In genomic region chr1:165738985-165739384, GRCm38 (mm10) we compare ENCODE assay signal across 23 mouse cellular contexts.
"Had no signal": no experiment of that assay in that cellular context is flagged by ENCODE, and none has a peak within 500 bp of the region (broad histone marks: within the 10 kb centered on the region; RNA-seq: fewer than 3 reads in every experiment).

No protein-coding gene starts in this region.

- ATAC-seq: hindbrain, postnatal 0 days; intestine, embryonic 16.5 days; liver, embryonic 12.5 days had no signal

- H3K4me2 ChIP-seq: heart, embryonic 11.5 days; heart, embryonic 13.5 days; heart, embryonic 15.5 days; hindbrain, embryonic 13.5 days; hindbrain, embryonic 15.5 days; limb, embryonic 13.5 days; limb, embryonic 15.5 days; liver, embryonic 12.5 days had no signal

- H3K4me3 ChIP-seq: heart, embryonic 13.5 days; heart, embryonic 15.5 days; hindbrain, embryonic 13.5 days; hindbrain, embryonic 15.5 days; limb, embryonic 13.5 days; limb, embryonic 15.5 days; liver, embryonic 12.5 days had no signal

- H3K4me1 ChIP-seq: hindbrain, embryonic 13.5 days; limb, embryonic 13.5 days; limb, embryonic 15.5 days had no signal

- H3K27ac ChIP-seq: heart, embryonic 13.5 days; heart, embryonic 15.5 days; hindbrain, embryonic 13.5 days; hindbrain, embryonic 15.5 days; hindbrain, postnatal 0 days; limb, embryonic 13.5 days; limb, embryonic 15.5 days; liver, embryonic 12.5 days; liver, embryonic 14.5 days had no signal

- H3K27me3 ChIP-seq: heart, embryonic 13.5 days; heart, embryonic 15.5 days; hindbrain, embryonic 13.5 days; limb, embryonic 15.5 days had no signal

- H3K9me3 ChIP-seq: heart, embryonic 13.5 days; heart, embryonic 15.5 days; hindbrain, embryonic 13.5 days; hindbrain, embryonic 15.5 days; limb, embryonic 13.5 days; limb, embryonic 15.5 days; liver, embryonic 12.5 days had no signal

- H3K9ac ChIP-seq: heart, embryonic 13.5 days; heart, embryonic 15.5 days; hindbrain, embryonic 13.5 days; hindbrain, embryonic 15.5 days; limb, embryonic 13.5 days; limb, embryonic 15.5 days; liver, embryonic 12.5 days; liver, embryonic 14.5 days had no signal

- DNase-seq: gastrocnemius, postnatal 14 days; gastrocnemius, postnatal 36 days; heart, adult 18-20 months; heart, postnatal 14 days; heart, postnatal 36 days; kidney, adult 11 months; kidney, adult 2 months; kidney, postnatal 25 days; layer of hippocampus, adult 9-11 months; layer of hippocampus, postnatal 36 days; left cerebral cortex, postnatal 4 days; lung, adult 18-20 months had no signal

- H3K36me3 ChIP-seq: heart, embryonic 13.5 days; heart, embryonic 15.5 days; hindbrain, embryonic 13.5 days; hindbrain, embryonic 15.5 days; limb, embryonic 13.5 days; limb, embryonic 15.5 days; liver, embryonic 12.5 days had no signal
